Mouse (Mus musculus): ENCODE results near the gene Wfdc17. TPM values are rescaled to one million over a fixed set of nuclear protein-coding genes. Genes with fewer than 3 reads are reported as not detected.

Wfdc17 gene
- polyA plus RNA-seq, 2 experiments = 1.2 to 3.0 TPM

GRCm38 (mm10) chr11:83712671-83713070 lies 8.9 kb downstream of the Wfdc17 start:
- Histone ChIP-seq H3K9ac (ENCODE audit: low read depth, low read length, severe bottlenecking) (no peak overlapping the region), H3K4me3 (replicated peaks; ENCODE audit: low read length) (no peak overlapping the region), H3K27ac (replicated peaks; ENCODE audit: low read depth, low read length) (no peak overlapping the region), H3K4me2 (replicated peaks; ENCODE audit: low read depth, low read length, severe bottlenecking) (no peak overlapping the region), H3K4me1 (ENCODE audit: control insufficient read depth, insufficient read depth, low read length) (no peaks in the 10 kb centered on the region), H3K36me3 (ENCODE audit: control insufficient read depth, insufficient read depth, low read length) (no peaks in the 10 kb centered on the region), H3K27me3 (ENCODE audit: control insufficient read depth, insufficient read depth, low read length) (no peaks in the 10 kb centered on the region), H3K9me3 (ENCODE audit: control insufficient read depth, low read length) (no peaks in the 10 kb centered on the region)
- 60% methylated on average over 1 of the region's 1 CpGs for WGBS
- DNase-seq (ENCODE audit: low spot score) (no peak), ATAC-seq (ENCODE audit: low FRiP score, low read depth) (no peak)
- TF ChIP-seq POLR2A (IDR thresholded peaks at IDR 0.05; ENCODE audit: borderline replicate concordance, extremely low read depth, insufficient read depth, insufficient read length) = no peak

GRCm38 (mm10) chr11:83713925-83714324 lies 10.1 kb downstream of the Wfdc17 start:
- no peaks in the 10 kb centered on the region for H3K27me3 ChIP-seq (ENCODE audit: control insufficient read depth, insufficient read depth, low read length)
- no peaks in the 10 kb centered on the region for H3K36me3 ChIP-seq (ENCODE audit: control insufficient read depth, insufficient read depth, low read length)
- WGBS = 81% methylated on average over 2 of the region's 2 CpGs
- H3K27ac ChIP-seq (replicated peaks; ENCODE audit: low read depth, low read length) = no peak overlapping the region
- no peak overlapping the region for H3K9ac ChIP-seq (ENCODE audit: low read depth, low read length, severe bottlenecking)
- ATAC-seq (ENCODE audit: low FRiP score, low read depth) = no peak
- DNase-seq (ENCODE audit: low spot score) = no peak
- no peaks in the 10 kb centered on the region for H3K4me1 ChIP-seq (ENCODE audit: control insufficient read depth, insufficient read depth, low read length)
- TF ChIP-seq POLR2A (IDR thresholded peaks at IDR 0.05; ENCODE audit: borderline replicate concordance, extremely low read depth, insufficient read depth, insufficient read length) = no peak
- H3K4me3 ChIP-seq (replicated peaks; ENCODE audit: low read length) = no peak overlapping the region
- H3K4me2 ChIP-seq (replicated peaks; ENCODE audit: low read depth, low read length, severe bottlenecking) = no peak overlapping the region
- H3K9me3 ChIP-seq (ENCODE audit: control insufficient read depth, low read length) = no peaks in the 10 kb centered on the region

GRCm38 (mm10) chr11:83717042-83717665 lies 13.4 kb downstream of the Wfdc17 start:
- H3K4me3 ChIP-seq (replicated peaks; ENCODE audit: low read length) = no peak overlapping the region
- H3K27me3 ChIP-seq (ENCODE audit: control insufficient read depth, insufficient read depth, low read length) = no peaks in the 10 kb centered on the region
- H3K4me2 ChIP-seq (replicated peaks; ENCODE audit: low read depth, low read length, severe bottlenecking) = no peak overlapping the region
- no peak for TF ChIP-seq POLR2A (IDR thresholded peaks at IDR 0.05; ENCODE audit: borderline replicate concordance, extremely low read depth, insufficient read depth, insufficient read length)
- no peaks in the 10 kb centered on the region for H3K36me3 ChIP-seq (ENCODE audit: control insufficient read depth, insufficient read depth, low read length)
- WGBS = 87% methylated on average over 6 of the region's 6 CpGs
- no peak overlapping the region for H3K27ac ChIP-seq (replicated peaks; ENCODE audit: low read depth, low read length)
- DNase-seq (ENCODE audit: low spot score) (no peak), ATAC-seq (ENCODE audit: low FRiP score, low read depth) (no peak)
- no peaks in the 10 kb centered on the region for H3K4me1 ChIP-seq (ENCODE audit: control insufficient read depth, insufficient read depth, low read length)
- no peak overlapping the region for H3K9ac ChIP-seq (ENCODE audit: low read depth, low read length, severe bottlenecking)
- no peaks in the 10 kb centered on the region for H3K9me3 ChIP-seq (ENCODE audit: control insufficient read depth, low read length)

DNA sequence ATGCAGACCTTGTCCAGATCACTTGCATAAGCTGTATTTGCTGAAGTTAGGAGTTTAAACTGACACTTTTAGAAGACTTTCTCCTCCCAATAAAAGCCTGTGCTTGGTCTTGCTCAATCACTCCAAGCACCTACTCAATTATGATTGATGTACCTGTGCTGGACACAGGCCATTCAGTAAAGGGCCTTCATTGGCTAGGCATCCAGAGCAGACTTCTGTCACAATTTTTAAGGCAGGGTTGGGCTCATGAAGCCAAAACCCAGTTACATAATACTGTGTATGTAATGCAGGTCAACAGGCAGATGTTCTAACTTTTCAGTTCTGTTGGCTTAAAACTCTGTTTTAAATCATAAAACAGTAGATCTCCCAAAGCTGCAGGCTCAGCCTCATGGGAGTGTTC lies 17.0 kb downstream of the Wfdc17 start:
- Histone ChIP-seq H3K9me3 (ENCODE audit: control insufficient read depth, low read length) (no peaks in the 10 kb centered on the region), H3K36me3 (ENCODE audit: control insufficient read depth, insufficient read depth, low read length) (no peaks in the 10 kb centered on the region), H3K27ac (replicated peaks; ENCODE audit: low read depth, low read length) (no peak overlapping the region), H3K4me1 (ENCODE audit: control insufficient read depth, insufficient read depth, low read length) (no peaks in the 10 kb centered on the region), H3K4me3 (replicated peaks; ENCODE audit: low read length) (no peak overlapping the region), H3K27me3 (ENCODE audit: control insufficient read depth, insufficient read depth, low read length) (no peaks in the 10 kb centered on the region), H3K4me2 (replicated peaks; ENCODE audit: low read depth, low read length, severe bottlenecking) (no peak overlapping the region), H3K9ac (ENCODE audit: low read depth, low read length, severe bottlenecking) (no peak overlapping the region)
- no peak for DNase-seq (ENCODE audit: low spot score)
- ATAC-seq (ENCODE audit: low FRiP score, low read depth) = no peak
- no peak for TF ChIP-seq POLR2A (IDR thresholded peaks at IDR 0.05; ENCODE audit: borderline replicate concordance, extremely low read depth, insufficient read depth, insufficient read length)

GRCm38 (mm10) chr11:83728757-83729432 lies 25.1 kb downstream of the Wfdc17 start:
- Histone ChIP-seq H3K4me1 (ENCODE audit: control insufficient read depth, insufficient read depth, low read length) (no peaks in the 10 kb centered on the region), H3K27ac (replicated peaks; ENCODE audit: low read depth, low read length) (no peak overlapping the region), H3K4me3 (replicated peaks; ENCODE audit: low read length) (no peak overlapping the region), H3K27me3 (ENCODE audit: control insufficient read depth, insufficient read depth, low read length) (no peaks in the 10 kb centered on the region), H3K9me3 (ENCODE audit: control insufficient read depth, low read length) (no peaks in the 10 kb centered on the region), H3K36me3 (ENCODE audit: control insufficient read depth, insufficient read depth, low read length) (no peaks in the 10 kb centered on the region), H3K9ac (ENCODE audit: low read depth, low read length, severe bottlenecking) (no peak overlapping the region), H3K4me2 (replicated peaks; ENCODE audit: low read depth, low read length, severe bottlenecking) (no peak overlapping the region)
- ATAC-seq (ENCODE audit: low FRiP score, low read depth) = no peak
- TF ChIP-seq POLR2A (IDR thresholded peaks at IDR 0.05; ENCODE audit: borderline replicate concordance, extremely low read depth, insufficient read depth, insufficient read length) = no peak
- 60% methylated on average over 3 of the region's 3 CpGs for WGBS
- no peak for DNase-seq (ENCODE audit: low spot score)

All from limb, embryonic 14.5 days (tissue).